Mouse (Mus musculus): ENCODE data around the gene Rbm17. TPM values are rescaled to one million over a fixed set of nuclear protein-coding genes. Genes with fewer than 3 reads are reported as not detected.
A peak's percentile ranks its signal among the peaks of the same experiment; 100 is the strongest.

Gene Rbm17
- polyA plus RNA-seq, 1 experiment from 2014 or later, result 140 TPM

GRCm38 (mm10) chr2:11553471-11554400, 50.2 kb downstream of the Rbm17 start, which contains the start of gene Pfkfb3:
Pfkfb3 (minus strand) TSS chr2:11554077.
- Histone ChIP-seq H3K9ac (replicated peaks) (peak within 1 kb of the TSS; percentile 60), H3K4me2 (replicated peaks) (peak within 1 kb of the TSS; percentile 94), H3K27me3 (peaks cover 20% of the 10 kb centered on the region), H3K4me1 (peaks cover 18% of the 10 kb centered on the region), H3K36me3 (no peaks in the 10 kb centered on the region), H3K27ac (replicated peaks) (no peak within 1 kb of the TSS), H3K9me3 (no peaks in the 10 kb centered on the region), H3K4me3 (peak within 1 kb of the TSS; percentile 59)
- WGBS, result 2% methylated on average over 63 of the region's 67 CpGs
- peak; percentile 90 for ATAC-seq (replicated peaks)

GRCm38 (mm10) chr2:11552966-11553451, 50.9 kb downstream of the Rbm17 start:
- peak overlapping the region; percentile 60 for H3K9ac ChIP-seq (replicated peaks)
- peak overlapping the region; percentile 94 for H3K4me2 ChIP-seq (replicated peaks)
- WGBS, result 4% methylated on average over 15 of the region's 15 CpGs
- H3K4me1 ChIP-seq, result peaks cover 18% of the 10 kb centered on the region
- H3K27me3 ChIP-seq, result peaks cover 20% of the 10 kb centered on the region
- H3K4me3 ChIP-seq, result peak overlapping the region; percentile 59
- ATAC-seq (replicated peaks), result peak; percentile 46
- H3K36me3 ChIP-seq, result no peaks in the 10 kb centered on the region
- H3K9me3 ChIP-seq, result no peaks in the 10 kb centered on the region
- H3K27ac ChIP-seq (replicated peaks), result no peak overlapping the region

- H3K4me3 ChIP-seq, result no peak overlapping the region
- WGBS, result 6% methylated on average over 9 of the region's 9 CpGs
- H3K4me1 ChIP-seq, result peaks cover 18% of the 10 kb centered on the region
- H3K27me3 ChIP-seq, result peaks cover 20% of the 10 kb centered on the region
- ATAC-seq (replicated peaks), result no peak
- no peak overlapping the region for H3K9ac ChIP-seq (replicated peaks)
- H3K27ac ChIP-seq (replicated peaks), result no peak overlapping the region
- no peaks in the 10 kb centered on the region for H3K9me3 ChIP-seq
- peak overlapping the region; percentile 94; the same call in 1 of the 2 replicates for H3K4me2 ChIP-seq (replicated peaks)
- H3K36me3 ChIP-seq, result no peaks in the 10 kb centered on the region
Observed at GRCm38 (mm10) chr2:11552297-11552821, 51.6 kb downstream of the Rbm17 start.

GRCm38 (mm10) chr2:11551726-11552125, 52.2 kb downstream of the Rbm17 start:
- Histone ChIP-seq H3K4me3 (no peak overlapping the region), H3K9ac (replicated peaks) (no peak overlapping the region), H3K9me3 (no peaks in the 10 kb centered on the region), H3K4me1 (peaks cover 18% of the 10 kb centered on the region), H3K27ac (replicated peaks) (no peak overlapping the region), H3K27me3 (peaks cover 20% of the 10 kb centered on the region), H3K4me2 (replicated peaks) (no peak overlapping the region), H3K36me3 (no peaks in the 10 kb centered on the region)
- 4% methylated on average over 1 of the region's 1 CpGs for WGBS
- ATAC-seq (replicated peaks), result no peak

- Histone ChIP-seq H3K9ac (replicated peaks) (no peak overlapping the region), H3K4me3 (no peak overlapping the region), H3K4me2 (replicated peaks) (no peak overlapping the region), H3K27me3 (peaks cover 9% of the 10 kb centered on the region; the same call in 1 of the 2 replicates), H3K9me3 (no peaks in the 10 kb centered on the region), H3K36me3 (no peaks in the 10 kb centered on the region), H3K27ac (replicated peaks) (no peak overlapping the region), H3K4me1 (peaks cover 11% of the 10 kb centered on the region)
- 94% methylated on average over 10 of the region's 10 CpGs for WGBS
- no peak for ATAC-seq (replicated peaks)
Observed at GRCm38 (mm10) chr2:11548508-11548907, 55.4 kb downstream of the Rbm17 start.

- Histone ChIP-seq H3K9me3 (no peaks in the 10 kb centered on the region), H3K9ac (replicated peaks) (no peak overlapping the region), H3K27me3 (peaks cover 2% of the 10 kb centered on the region; the same call in 1 of the 2 replicates), H3K36me3 (no peaks in the 10 kb centered on the region), H3K27ac (replicated peaks) (no peak overlapping the region), H3K4me3 (no peak overlapping the region), H3K4me1 (0 out of 2 replicates have a peak, but pooled peaks cover 2% of the 10 kb centered on the region), H3K4me2 (replicated peaks) (no peak overlapping the region)
- no peak for ATAC-seq (replicated peaks)
- 51% methylated on average over 2 of the region's 2 CpGs for WGBS
Observed at GRCm38 (mm10) chr2:11547609-11548008, 56.3 kb downstream of the Rbm17 start.

GRCm38 (mm10) chr2:11546091-11546490, 57.9 kb downstream of the Rbm17 start:
- Histone ChIP-seq H3K27ac (replicated peaks) (no peak overlapping the region), H3K27me3 (no peaks in the 10 kb centered on the region), H3K9me3 (no peaks in the 10 kb centered on the region), H3K9ac (replicated peaks) (no peak overlapping the region), H3K4me2 (replicated peaks) (no peak overlapping the region), H3K36me3 (no peaks in the 10 kb centered on the region), H3K4me1 (no peaks in the 10 kb centered on the region), H3K4me3 (no peak overlapping the region)
- ATAC-seq (replicated peaks), result no peak
- WGBS, result 90% methylated on average over 8 of the region's 8 CpGs

- H3K4me3 ChIP-seq, result no peak overlapping the region
- WGBS, result 35% methylated on average over 1 of the region's 1 CpGs
- ATAC-seq (replicated peaks), result no peak
- no peaks in the 10 kb centered on the region for H3K36me3 ChIP-seq
- H3K9me3 ChIP-seq, result no peaks in the 10 kb centered on the region
- H3K27ac ChIP-seq (replicated peaks), result no peak overlapping the region
- H3K27me3 ChIP-seq, result no peaks in the 10 kb centered on the region
- H3K4me2 ChIP-seq (replicated peaks), result no peak overlapping the region
- H3K4me1 ChIP-seq, result no peaks in the 10 kb centered on the region
- H3K9ac ChIP-seq (replicated peaks), result no peak overlapping the region
Observed at GRCm38 (mm10) chr2:11545380-11545779, 58.6 kb downstream of the Rbm17 start.

GRCm38 (mm10) chr2:11544342-11544741, 59.6 kb downstream of the Rbm17 start:
- 73% methylated on average over 5 of the region's 5 CpGs for WGBS
- no peak overlapping the region for H3K4me3 ChIP-seq
- H3K36me3 ChIP-seq, result no peaks in the 10 kb centered on the region
- no peak overlapping the region for H3K4me2 ChIP-seq (replicated peaks)
- ATAC-seq (replicated peaks), result no peak
- H3K27me3 ChIP-seq, result no peaks in the 10 kb centered on the region
- H3K9me3 ChIP-seq, result no peaks in the 10 kb centered on the region
- no peak overlapping the region for H3K27ac ChIP-seq (replicated peaks)
- H3K9ac ChIP-seq (replicated peaks), result no peak overlapping the region
- no peaks in the 10 kb centered on the region for H3K4me1 ChIP-seq

- 74% methylated on average over 7 of the region's 7 CpGs for WGBS
- peak; percentile 11; the same call in 1 of the 2 replicates for ATAC-seq (replicated peaks)
- no peak overlapping the region for H3K9ac ChIP-seq (replicated peaks)
- H3K4me2 ChIP-seq (replicated peaks), result no peak overlapping the region
- H3K27me3 ChIP-seq, result no peaks in the 10 kb centered on the region
- H3K4me3 ChIP-seq, result no peak overlapping the region
- H3K9me3 ChIP-seq, result no peaks in the 10 kb centered on the region
- H3K27ac ChIP-seq (replicated peaks), result no peak overlapping the region
- H3K4me1 ChIP-seq, result no peaks in the 10 kb centered on the region
- no peaks in the 10 kb centered on the region for H3K36me3 ChIP-seq
Observed at GRCm38 (mm10) chr2:11543158-11543557, 60.8 kb downstream of the Rbm17 start.

- no peaks in the 10 kb centered on the region for H3K36me3 ChIP-seq
- ATAC-seq (replicated peaks), result peak; percentile 74
- H3K4me3 ChIP-seq, result no peak overlapping the region
- no peaks in the 10 kb centered on the region for H3K9me3 ChIP-seq
- H3K27ac ChIP-seq (replicated peaks), result no peak overlapping the region
- no peak overlapping the region for H3K9ac ChIP-seq (replicated peaks)
- H3K27me3 ChIP-seq, result no peaks in the 10 kb centered on the region
- no peaks in the 10 kb centered on the region for H3K4me1 ChIP-seq
- 74% methylated on average over 1 of the region's 1 CpGs for WGBS
- H3K4me2 ChIP-seq (replicated peaks), result no peak overlapping the region
Observed at GRCm38 (mm10) chr2:11542640-11543039, 61.3 kb downstream of the Rbm17 start.

GRCm38 (mm10) chr2:11542121-11542520, 61.8 kb downstream of the Rbm17 start:
- H3K9me3 ChIP-seq, result no peaks in the 10 kb centered on the region
- no peak overlapping the region for H3K4me3 ChIP-seq
- no peaks in the 10 kb centered on the region for H3K36me3 ChIP-seq
- no peaks in the 10 kb centered on the region for H3K27me3 ChIP-seq
- H3K4me2 ChIP-seq (replicated peaks), result no peak overlapping the region
- no peak for ATAC-seq (replicated peaks)
- H3K27ac ChIP-seq (replicated peaks), result no peak overlapping the region
- 83% methylated on average over 1 of the region's 1 CpGs for WGBS
- H3K9ac ChIP-seq (replicated peaks), result no peak overlapping the region
- no peaks in the 10 kb centered on the region for H3K4me1 ChIP-seq

Measured in forebrain, embryonic 15.5 days (tissue).